Comparison of ENCODE assay signal across 27 mouse cellular contexts in genomic region chr13:105290594-105290993, GRCm38 (mm10). TPM values are rescaled to one million over a fixed set of nuclear protein-coding genes. Genes with fewer than 3 reads are reported as not detected.
"Had no signal": no experiment of that assay in that cellular context is flagged by ENCODE, and none has a peak within 500 bp of the region (broad histone marks: within the 10 kb centered on the region; RNA-seq: fewer than 3 reads in every experiment).

No protein-coding gene starts in this region.

- ATAC-seq: forebrain, embryonic 13.5 days; forebrain, embryonic 14.5 days; forebrain, embryonic 15.5 days; forebrain, embryonic 16.5 days; forebrain, postnatal 0 days had no signal

- H3K27ac ChIP-seq: embryonic facial prominence, embryonic 10.5 days; embryonic facial prominence, embryonic 12.5 days; embryonic facial prominence, embryonic 13.5 days; embryonic facial prominence, embryonic 15.5 days; forebrain, embryonic 10.5 days; forebrain, embryonic 12.5 days; gastrocnemius, adult 2 months; heart, adult 2 months; heart, embryonic 10.5 days had no signal

- H3K27me3 ChIP-seq: embryonic facial prominence, embryonic 13.5 days; embryonic facial prominence, embryonic 15.5 days; forebrain, embryonic 12.5 days; forebrain, embryonic 13.5 days; forebrain, embryonic 15.5 days had no signal

- H3K9ac ChIP-seq: embryonic facial prominence, embryonic 12.5 days; embryonic facial prominence, embryonic 13.5 days; embryonic facial prominence, embryonic 15.5 days; forebrain, embryonic 12.5 days; forebrain, embryonic 15.5 days; forebrain, postnatal 0 days had no signal

- H3K36me3 ChIP-seq: embryonic facial prominence, embryonic 10.5 days; embryonic facial prominence, embryonic 15.5 days; forebrain, embryonic 15.5 days; heart, embryonic 10.5 days had no signal

- H3K4me3 ChIP-seq: embryonic facial prominence, embryonic 10.5 days; embryonic facial prominence, embryonic 12.5 days; embryonic facial prominence, embryonic 13.5 days; embryonic facial prominence, embryonic 15.5 days; erythroblast, embryonic 14.5 days; forebrain, embryonic 10.5 days; forebrain, embryonic 12.5 days; forebrain, embryonic 13.5 days; forebrain, embryonic 15.5 days; gastrocnemius, adult 2 months; heart, adult 2 months; heart, embryonic 10.5 days had no signal

- H3K9me3 ChIP-seq: embryonic facial prominence, embryonic 10.5 days; embryonic facial prominence, embryonic 12.5 days; embryonic facial prominence, embryonic 13.5 days; embryonic facial prominence, embryonic 15.5 days; forebrain, embryonic 10.5 days; forebrain, embryonic 12.5 days; forebrain, embryonic 13.5 days; forebrain, embryonic 15.5 days; heart, embryonic 10.5 days had no signal

- DNase-seq: cerebellum, adult 9-10 months; cerebellum, adult 9-11 months; cerebellum, postnatal 10 days; cerebellum, postnatal 14 days; cerebellum, postnatal 25 days; cerebellum, postnatal 36 days; embryo, embryonic 11 days; forebrain, postnatal 0 days; gastrocnemius, adult 2 months; gastrocnemius, postnatal 10 days; gastrocnemius, postnatal 14 days; gastrocnemius, postnatal 25 days; gastrocnemius, postnatal 36 days; heart, adult 18-20 months; heart, adult 2 months had no signal

- H3K4me2 ChIP-seq: embryonic facial prominence, embryonic 12.5 days; embryonic facial prominence, embryonic 13.5 days; embryonic facial prominence, embryonic 15.5 days; forebrain, embryonic 12.5 days had no signal

RNA-seq across cellular contexts. Expression of gene Rnf180, which starts 4.0 kb away (rescaled TPM):
- polyA plus RNA-seq: erythroblast, embryonic 14.5 days had no signal
